Mouse (Mus musculus) right cerebral cortex, adult 2 months (tissue): ENCODE measurements around the gene Msmb.
"Not testable (repeated sequence)": the region's sequence is repeated elsewhere in the genome, so short reads cannot be mapped to it uniquely, and the experiment has no call there.

Source experiments
- DNase-seq, 2 experiments: peaks; one replicate each; pipeline ENCODE4 v3.0.0; 2021 to 2022; ENCODE audit warnings: low spot score in 2 of 2

Gene Msmb

DNA sequence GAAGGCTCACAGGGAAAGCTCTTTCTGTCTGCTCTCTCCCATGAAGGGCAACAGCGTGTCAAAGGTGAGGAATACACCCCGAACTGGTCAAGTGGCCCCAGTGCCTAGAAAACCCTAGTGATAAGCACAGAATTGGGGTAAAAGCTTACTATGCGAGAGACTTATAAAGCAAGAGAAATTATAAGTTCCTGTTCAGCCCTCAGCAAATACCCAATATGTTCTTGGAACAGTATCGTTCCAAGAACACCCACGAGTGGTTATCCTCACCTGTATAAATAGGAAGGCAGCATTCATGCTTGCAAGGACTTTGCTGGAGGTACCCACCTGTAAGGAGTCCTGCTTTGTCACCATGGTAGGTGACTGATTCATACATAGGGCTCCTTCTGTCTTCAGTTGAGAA, at the start of gene Msmb:
Gene Msmb (plus strand): TSS at position 301 of the 400 bp plus-strand sequence.
- DNase-seq: no peak

DNA sequence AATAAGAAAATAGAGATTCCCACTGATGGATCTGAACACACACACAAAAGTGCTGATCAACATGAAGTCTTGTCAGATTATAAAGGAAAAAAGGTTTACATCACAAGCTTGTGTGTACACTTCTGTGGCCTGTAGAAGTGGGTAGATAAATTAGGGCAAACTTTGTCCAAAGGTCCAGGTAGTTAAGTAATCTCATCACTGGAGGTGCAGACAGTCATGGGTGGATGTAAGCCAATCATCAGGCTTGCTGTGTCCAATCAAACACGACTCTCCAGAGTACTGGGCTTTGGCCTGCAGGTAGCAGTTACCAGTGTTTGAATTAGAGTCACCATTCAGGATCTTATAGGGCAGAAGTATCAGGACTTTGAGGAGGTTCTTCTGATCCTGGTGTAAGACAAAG, 48.8 kb upstream of the Msmb start:
- DNase-seq: no peak

DNA sequence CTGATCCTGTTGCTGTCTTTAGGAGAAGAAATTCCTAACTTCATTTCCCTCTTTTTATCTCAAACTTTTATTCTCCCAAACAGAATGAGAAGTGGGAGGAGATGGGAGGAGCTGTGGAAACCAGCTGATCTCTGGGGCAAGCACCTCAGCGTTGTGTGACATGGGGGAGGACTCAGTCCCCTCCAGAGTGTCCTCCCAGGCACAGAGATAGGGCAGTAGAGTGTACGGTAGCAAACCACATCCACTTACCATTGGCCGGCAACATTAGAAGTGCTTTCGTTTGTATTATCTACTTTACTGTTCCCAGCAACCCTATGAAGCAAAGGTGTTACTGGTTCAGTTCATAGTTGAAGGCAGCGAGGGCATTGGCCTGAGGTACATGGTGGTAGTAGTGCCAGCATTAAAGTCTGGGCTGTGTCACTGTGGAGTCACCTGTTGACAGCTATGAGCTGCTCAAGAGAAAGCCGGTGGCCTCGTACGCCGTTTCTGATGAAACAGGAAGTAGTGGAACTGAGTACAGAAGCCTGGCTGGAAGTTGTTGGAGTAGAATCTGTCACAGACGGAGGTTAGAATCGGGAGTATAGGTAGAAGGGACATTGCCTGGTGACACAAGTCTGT, 48.2 kb upstream of the Msmb start:
- DNase-seq: no peak

GRCm38 (mm10) chr14:32095646-32096045, 46.2 kb upstream of the Msmb start:
- DNase-seq: no peak

DNA sequence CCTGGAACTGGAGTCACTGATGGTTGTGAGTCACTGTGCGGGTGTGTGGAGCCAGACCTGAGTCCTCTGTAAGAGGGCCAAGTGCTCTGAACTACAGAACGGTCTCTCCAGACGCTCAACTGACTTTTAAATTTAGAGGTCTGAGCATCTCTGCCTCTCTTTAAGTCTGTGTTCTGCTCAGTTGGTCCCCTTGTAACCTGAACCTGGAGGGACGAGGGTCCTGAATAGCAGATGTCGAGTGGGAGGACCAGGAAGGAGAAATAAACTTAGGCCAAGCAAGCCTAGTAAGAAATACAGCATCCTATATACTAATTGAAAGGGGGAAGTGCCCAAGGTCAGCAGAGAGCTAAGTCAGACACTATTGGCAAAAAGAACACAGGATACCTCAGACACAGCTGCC, 45.1 kb upstream of the Msmb start:
- DNase-seq: no peak

DNA sequence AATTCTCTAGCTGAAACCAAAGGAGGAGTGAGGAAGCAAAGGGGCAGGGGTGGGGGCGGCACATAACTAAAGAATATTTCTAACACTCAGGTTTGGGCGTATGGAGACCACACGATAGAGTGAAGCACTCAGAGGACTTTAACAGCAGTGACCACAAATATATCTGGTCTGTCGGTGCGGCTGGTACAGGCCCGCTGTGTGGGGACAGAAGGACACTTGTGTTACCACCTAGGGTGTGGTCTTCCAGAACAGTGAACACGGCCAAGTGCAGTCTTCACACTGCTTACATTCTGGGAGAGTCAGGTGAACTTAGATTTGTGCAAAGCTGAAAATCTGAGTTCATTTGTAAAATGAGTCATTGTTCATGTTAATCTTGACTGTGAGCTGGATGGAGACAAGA, 44.1 kb upstream of the Msmb start:
- DNase-seq: no peak

GRCm38 (mm10) chr14:32098951-32099350, 42.9 kb upstream of the Msmb start:
- DNase-seq: no peak

DNA sequence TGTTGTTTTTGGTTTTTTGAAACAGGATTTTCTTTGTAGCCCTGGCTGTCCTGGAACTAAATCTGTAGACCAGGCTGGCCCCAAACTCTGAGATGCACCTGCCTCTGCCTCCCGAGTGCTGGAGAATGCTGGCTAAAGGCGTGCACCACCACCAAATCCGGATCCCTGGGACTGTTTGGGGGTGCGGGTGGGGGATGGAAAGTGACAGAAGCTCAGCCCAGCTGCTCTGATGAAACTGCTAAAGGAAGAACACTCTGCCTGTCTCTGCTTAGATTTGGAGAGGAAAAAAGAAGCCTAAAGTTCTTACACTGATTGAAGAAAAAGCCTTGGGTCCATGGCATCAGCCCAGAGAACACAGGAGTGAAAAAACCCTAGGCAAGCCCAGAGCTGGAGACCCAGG, 38.3 kb upstream of the Msmb start:
- DNase-seq: no peak

GRCm38 (mm10) chr14:32105663-32106062, 36.2 kb upstream of the Msmb start:
- no peak for DNase-seq

- DNase-seq: no peak
These were observed 34.9 kb upstream of the Msmb start for GRCm38 (mm10) chr14:32106911-32107310.

DNA sequence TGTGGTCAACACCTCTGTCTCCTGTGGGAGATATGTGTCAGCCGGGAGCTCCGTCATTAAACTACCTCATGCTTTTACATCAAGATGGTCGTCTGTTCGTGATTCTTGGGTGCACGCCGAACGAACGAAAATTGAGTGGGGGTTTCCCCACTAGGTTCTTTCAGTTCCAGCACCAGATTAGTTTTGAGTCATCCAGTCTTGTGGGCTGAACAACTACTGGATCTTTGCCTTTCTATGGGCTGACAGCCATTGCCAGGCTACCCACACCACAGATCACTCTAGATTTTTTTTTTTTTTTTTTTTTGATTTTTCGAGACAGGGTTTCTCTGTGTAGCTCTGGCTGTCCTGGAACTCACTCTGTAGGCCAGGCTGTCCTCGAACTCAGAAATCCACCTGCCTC, 29.7 kb upstream of the Msmb start:
- not testable (repeated sequence) for DNase-seq

DNA sequence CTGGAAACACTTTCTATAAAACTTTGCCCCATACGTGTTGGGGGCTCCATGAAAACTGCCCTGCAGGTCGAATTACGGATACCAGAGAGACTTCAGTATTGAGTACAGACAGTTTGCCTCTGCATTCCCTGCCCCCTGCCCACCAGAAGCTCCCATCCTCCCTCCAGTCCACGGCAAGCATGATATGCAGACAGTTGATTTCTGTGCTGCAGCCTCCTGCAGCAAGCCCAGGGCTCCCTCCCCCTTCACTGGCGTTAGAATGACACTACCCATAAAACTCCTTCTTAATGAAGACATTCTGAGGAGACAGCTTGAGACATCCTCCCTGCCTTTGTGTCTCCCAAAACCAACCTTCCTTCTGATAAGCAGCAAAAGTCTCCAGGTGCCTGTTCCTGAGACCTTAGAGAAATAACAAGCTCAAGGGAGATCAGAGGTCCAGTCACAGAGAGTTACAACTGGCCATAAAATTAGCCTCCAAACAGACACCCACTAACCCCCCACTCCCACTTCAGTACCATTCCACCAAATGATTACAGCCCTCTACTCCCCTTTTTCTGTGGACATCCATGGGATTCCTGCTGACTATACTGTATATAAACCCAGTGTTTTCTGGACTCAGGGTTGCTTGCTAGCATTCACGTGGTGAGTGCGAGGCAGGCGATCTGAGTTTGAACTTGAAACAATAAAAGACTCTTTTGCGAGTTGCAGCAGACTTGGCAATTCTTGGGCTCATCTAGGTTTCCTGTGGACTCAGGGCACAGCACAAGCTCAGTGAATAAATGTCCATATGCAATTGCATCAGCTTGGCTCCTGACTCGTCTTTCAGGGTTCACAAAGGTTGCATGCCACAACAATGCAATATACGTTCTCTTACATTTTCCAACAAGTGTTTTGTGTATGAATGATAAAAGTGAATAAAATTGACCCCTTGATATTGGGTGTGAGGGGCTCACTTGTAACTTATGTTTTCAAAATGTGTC, 20.6 kb upstream of the Msmb start:
- DNase-seq: no peak

GRCm38 (mm10) chr14:32121920-32122315, 19.9 kb upstream of the Msmb start:
- no peak for DNase-seq

- DNase-seq: no peak
These were observed 17.6 kb upstream of the Msmb start for GRCm38 (mm10) chr14:32124261-32124660.

GRCm38 (mm10) chr14:32125256-32125655, 16.6 kb upstream of the Msmb start:
- not testable (repeated sequence) for DNase-seq

DNA sequence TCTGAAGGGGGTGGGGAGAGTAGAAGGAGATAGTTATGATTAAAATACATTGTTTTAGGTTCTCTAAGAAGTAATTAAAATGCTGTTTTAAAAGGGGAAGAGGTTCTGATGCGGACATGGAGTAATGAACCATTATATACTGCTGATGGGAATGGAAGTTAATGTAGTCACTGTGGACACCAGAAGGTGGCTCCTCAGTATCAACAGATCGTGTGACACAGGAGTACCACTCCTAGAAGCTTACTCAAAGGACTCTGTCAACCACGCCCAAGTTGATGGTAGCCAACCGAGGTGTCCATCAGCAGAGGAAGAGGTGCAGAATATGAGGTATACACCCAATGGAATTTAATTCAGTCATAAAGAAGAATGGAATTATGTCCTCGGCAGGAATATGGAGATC, 13.4 kb upstream of the Msmb start:
- DNase-seq: no peak

- DNase-seq: no peak
These were observed 10.0 kb upstream of the Msmb start for GRCm38 (mm10) chr14:32131836-32132235.

DNA sequence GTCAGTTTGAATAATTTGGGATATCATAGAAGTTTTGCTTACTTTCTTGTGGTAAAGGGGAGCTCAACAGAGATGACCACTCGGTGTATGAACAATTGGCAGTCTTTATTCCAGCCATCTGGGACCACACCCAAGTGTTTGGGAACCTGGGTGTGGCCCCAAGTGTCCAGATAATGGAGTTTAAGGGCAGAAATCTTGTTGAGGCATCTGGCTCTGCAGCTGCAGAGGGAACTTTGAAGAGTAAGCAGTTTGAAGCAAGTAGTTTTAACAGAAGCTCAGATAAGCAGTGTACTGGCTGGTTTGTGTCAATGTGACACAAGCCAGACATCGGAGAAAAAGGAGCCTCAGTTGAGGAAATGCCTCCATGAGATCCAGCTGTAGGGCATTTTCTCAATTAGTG, 7.5 kb upstream of the Msmb start:
- no peak for DNase-seq

DNA sequence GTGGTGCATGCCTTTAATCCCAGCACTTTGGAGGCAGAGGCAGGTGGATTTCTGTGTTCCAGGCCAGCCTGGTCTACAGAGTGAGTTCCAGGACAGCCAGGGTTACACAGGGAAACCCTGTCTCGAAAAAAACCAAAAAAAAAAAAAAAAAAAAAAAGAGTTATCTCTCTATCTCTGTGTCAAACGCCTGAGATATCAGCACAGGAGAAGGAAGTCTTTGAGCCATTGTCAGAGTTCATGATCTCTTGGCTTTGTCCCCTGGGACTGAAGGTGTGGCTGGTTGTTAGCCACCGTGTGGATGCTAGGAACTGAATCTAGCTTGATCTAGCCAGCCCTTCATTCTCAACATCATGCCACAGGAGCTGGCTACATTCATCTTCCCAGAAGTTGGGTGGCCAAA, 5.4 kb upstream of the Msmb start:
- not testable (repeated sequence) for DNase-seq

DNA sequence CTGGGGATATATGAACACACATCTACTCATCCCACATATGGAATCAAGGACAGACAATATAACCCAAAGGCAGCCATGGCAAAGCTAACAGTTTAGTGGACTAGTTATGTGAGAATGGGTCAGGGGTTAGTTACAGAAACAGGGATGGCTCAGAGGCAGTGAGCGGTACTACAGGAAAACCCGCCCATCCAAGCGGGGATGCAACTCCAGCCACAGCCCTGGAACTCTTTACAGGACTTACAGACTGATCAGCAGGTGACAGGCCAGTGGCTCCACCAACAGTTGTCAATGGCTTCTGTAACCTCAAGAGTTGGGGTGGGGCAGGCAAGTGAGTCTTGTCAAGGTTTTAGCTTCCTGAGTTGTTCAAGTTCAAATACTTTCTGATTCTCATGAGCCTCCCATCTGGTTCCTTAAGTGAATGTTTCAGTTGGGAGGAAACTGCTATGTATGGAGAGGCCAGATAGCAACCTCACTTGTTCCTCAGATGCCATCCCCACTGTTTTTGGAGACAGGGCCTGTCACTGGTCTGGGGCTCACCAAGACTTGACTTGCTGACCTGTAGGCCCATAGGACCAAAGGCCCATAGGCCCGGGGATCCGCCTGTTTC, 1.4 kb upstream of the Msmb start:
- no peak for DNase-seq

DNA sequence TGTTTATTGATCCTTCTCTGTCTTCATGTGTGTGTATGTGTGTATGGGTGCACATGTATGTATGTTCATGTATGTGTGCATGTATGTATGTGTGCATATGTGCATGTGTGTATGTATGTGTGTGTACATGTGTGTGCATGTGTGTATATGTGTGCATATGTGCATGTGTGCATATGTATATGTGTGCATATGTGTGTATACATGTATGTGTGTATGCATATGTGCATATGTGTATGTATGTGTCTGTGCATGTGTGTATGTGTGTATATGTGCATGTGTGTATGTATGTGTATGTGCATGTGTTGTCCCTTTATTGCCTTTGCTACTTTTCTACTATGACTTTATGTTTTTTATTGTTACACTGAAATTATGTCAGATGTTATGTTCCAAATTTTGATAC, 2.9 kb downstream of the Msmb start:
- no peak for DNase-seq

- no peak for DNase-seq
These were observed 3.6 kb downstream of the Msmb start for GRCm38 (mm10) chr14:32145401-32145800.
